ENCODE assay signal across 11 mouse cellular contexts in the genomic region with DNA sequence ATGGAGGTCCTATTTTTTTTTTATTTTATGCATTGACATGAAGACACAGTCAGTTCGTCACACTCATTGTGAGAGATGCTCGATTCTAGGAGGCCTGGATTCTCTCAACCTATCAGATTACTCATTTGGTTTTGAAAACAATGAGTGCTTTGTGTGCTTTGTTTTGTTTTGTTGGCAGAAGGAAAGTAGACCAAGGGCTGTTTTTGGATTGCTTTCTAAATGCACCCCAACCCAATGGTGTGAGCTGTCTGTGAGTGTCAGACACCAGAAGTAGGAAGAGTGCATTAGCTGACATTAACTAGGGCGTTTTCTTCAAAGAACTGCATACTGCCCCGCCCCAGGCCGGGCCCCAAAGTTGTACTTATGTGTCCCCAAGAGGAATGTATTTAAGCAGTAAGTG. TPM values are rescaled to one million over a fixed set of nuclear protein-coding genes. Genes with fewer than 3 reads are reported as not detected.
DNase-seq lines count a peak whose midpoint lies in the region; ATAC-seq lines count a peak whose summit lies in the region.
"Had no signal": no experiment of that assay in that cellular context is flagged by ENCODE, and none has a peak within 500 bp of the region (broad histone marks: within the 10 kb centered on the region; RNA-seq: fewer than 3 reads in every experiment).

No protein-coding gene starts in this region.

- no peak for DNase-seq in heart, adult 9 months (ENCODE audit: low spot score in 2 of 2)
- no peak for DNase-seq in thymus, postnatal 0 days (ENCODE audit: low spot score)
- no peak for DNase-seq in adipocyte (ENCODE audit: low spot score)
- DNase-seq: layer of hippocampus, postnatal 36 days; lung, postnatal 36 days; thymus, postnatal 36 days had no signal

- H3K36me3 ChIP-seq in heart, embryonic 13.5 days, result 0 out of 2 replicates have a peak, but pooled peaks cover 4% of the 10 kb centered on the region
- no peaks in the 10 kb centered on the region for H3K36me3 ChIP-seq in midbrain, embryonic 16.5 days (ENCODE audit: control insufficient read depth, insufficient read depth, low read length)
- no peaks in the 10 kb centered on the region for H3K36me3 ChIP-seq in midbrain, embryonic 13.5 days
- no peaks in the 10 kb centered on the region for H3K36me3 ChIP-seq in hindbrain, embryonic 15.5 days
- no peaks in the 10 kb centered on the region for H3K36me3 ChIP-seq in stomach, embryonic 16.5 days (ENCODE audit: control insufficient read depth, insufficient read depth, low read length)

- no peaks in the 10 kb centered on the region for H3K27me3 ChIP-seq in heart, embryonic 13.5 days (replicated peaks)
- no peaks in the 10 kb centered on the region for H3K27me3 ChIP-seq in midbrain, embryonic 16.5 days (ENCODE audit: control insufficient read depth, insufficient read depth, low read depth, low read length)
- peaks cover 9% of the 10 kb centered on the region; the same call in 1 of the 2 replicates for H3K27me3 ChIP-seq in midbrain, embryonic 13.5 days
- no peaks in the 10 kb centered on the region for H3K27me3 ChIP-seq in hindbrain, embryonic 15.5 days
- no peaks in the 10 kb centered on the region for H3K27me3 ChIP-seq in stomach, embryonic 16.5 days (ENCODE audit: control insufficient read depth, insufficient read depth, low read length)

- H3K4me2 ChIP-seq in heart, embryonic 13.5 days, result peak overlapping the region; percentile 88
- H3K4me2 ChIP-seq in midbrain, embryonic 16.5 days (ENCODE audit: low read length), result no peak overlapping the region
- no peak overlapping the region; the same call in 1 of the 2 replicates for H3K4me2 ChIP-seq in midbrain, embryonic 13.5 days (replicated peaks)
- peak overlapping the region; percentile 89 for H3K4me2 ChIP-seq in hindbrain, embryonic 15.5 days
- peak overlapping the region; percentile 80 for H3K4me2 ChIP-seq in stomach, embryonic 16.5 days (ENCODE audit: low read depth, low read length)

- H3K4me3 ChIP-seq in heart, embryonic 13.5 days, result peak overlapping the region; percentile 63
- no peak overlapping the region for H3K4me3 ChIP-seq in midbrain, embryonic 16.5 days (ENCODE audit: low read depth, low read length)
- H3K4me3 ChIP-seq in midbrain, embryonic 13.5 days (replicated peaks), result no peak overlapping the region
- no peak overlapping the region for H3K4me3 ChIP-seq in hindbrain, embryonic 15.5 days
- no peak overlapping the region for H3K4me3 ChIP-seq in stomach, embryonic 16.5 days (replicated peaks; ENCODE audit: low read length)

- peak overlapping the region; percentile 86 for H3K27ac ChIP-seq in heart, embryonic 13.5 days (replicated peaks)
- peak overlapping the region; percentile 77; the same call in 1 of the 2 replicates for H3K27ac ChIP-seq in midbrain, embryonic 16.5 days (ENCODE audit: low read length)
- H3K27ac ChIP-seq in midbrain, embryonic 13.5 days, result no peak overlapping the region
- H3K27ac ChIP-seq in hindbrain, embryonic 15.5 days (replicated peaks), result peak overlapping the region; percentile 86; the same call in 1 of the 2 replicates
- H3K27ac ChIP-seq in stomach, embryonic 16.5 days (ENCODE audit: low read length), result peak overlapping the region; percentile 94; the same call in 1 of the 2 replicates

- peak overlapping the region; percentile 92 for H3K9ac ChIP-seq in heart, embryonic 13.5 days
- no peak overlapping the region for H3K9ac ChIP-seq in midbrain, embryonic 16.5 days (ENCODE audit: low read depth, low read length)
- H3K9ac ChIP-seq in midbrain, embryonic 13.5 days (replicated peaks), result no peak overlapping the region
- H3K9ac ChIP-seq in hindbrain, embryonic 15.5 days, result no peak overlapping the region
- H3K9ac ChIP-seq in stomach, embryonic 16.5 days (ENCODE audit: low read length), result peak overlapping the region; percentile 89

- H3K9me3 ChIP-seq in heart, embryonic 13.5 days, result no peaks in the 10 kb centered on the region
- no peaks in the 10 kb centered on the region for H3K9me3 ChIP-seq in midbrain, embryonic 16.5 days (replicated peaks; ENCODE audit: control insufficient read depth, low read length, poor library complexity, severe bottlenecking)
- no peaks in the 10 kb centered on the region for H3K9me3 ChIP-seq in midbrain, embryonic 13.5 days
- no peaks in the 10 kb centered on the region for H3K9me3 ChIP-seq in hindbrain, embryonic 15.5 days
- no peaks in the 10 kb centered on the region for H3K9me3 ChIP-seq in stomach, embryonic 16.5 days (replicated peaks; ENCODE audit: control insufficient read depth, low read length)

- 52% methylated on average over 5 of the region's 5 CpGs for WGBS in heart, embryonic 13.5 days
- WGBS in midbrain, embryonic 16.5 days, result 49% methylated on average over 5 of the region's 5 CpGs
- 62% methylated on average over 5 of the region's 5 CpGs for WGBS in midbrain, embryonic 13.5 days
- 44% methylated on average over 5 of the region's 5 CpGs for WGBS in hindbrain, embryonic 15.5 days
- 69% methylated on average over 5 of the region's 5 CpGs for WGBS in stomach, embryonic 16.5 days

- peaks cover 51% of the 10 kb centered on the region for H3K4me1 ChIP-seq in heart, embryonic 13.5 days
- peaks cover 10% of the 10 kb centered on the region for H3K4me1 ChIP-seq in midbrain, embryonic 16.5 days (ENCODE audit: control insufficient read depth, insufficient read depth, low read length)
- H3K4me1 ChIP-seq in midbrain, embryonic 13.5 days (replicated peaks), result peaks cover 15% of the 10 kb centered on the region
- peaks cover 21% of the 10 kb centered on the region for H3K4me1 ChIP-seq in hindbrain, embryonic 15.5 days (replicated peaks)
- peaks cover 11% of the 10 kb centered on the region; the same call in 1 of the 2 replicates for H3K4me1 ChIP-seq in stomach, embryonic 16.5 days (ENCODE audit: control insufficient read depth, insufficient read depth, low read length)

- no peak for ATAC-seq in heart, embryonic 13.5 days (ENCODE audit: extremely low read depth, insufficient number of reproducible peaks, low FRiP score, low TSS enrichment)
- ATAC-seq in midbrain, embryonic 16.5 days, result no peak
- no peak for ATAC-seq in midbrain, embryonic 13.5 days
- ATAC-seq in hindbrain, embryonic 15.5 days (ENCODE audit: low FRiP score, low read depth), result no peak
- no peak for ATAC-seq in stomach, embryonic 16.5 days (ENCODE audit: insufficient read depth, low FRiP score)

RNA-seq across cellular contexts. Expression of a gene that starts 2.0 kb away (rescaled TPM):
- 74.7 and 80.5 TPM in 2 replicates for polyA plus RNA-seq in heart, embryonic 13.5 days (2015; fragmentation: Nextera tagmentation; extraction: Ambion mirVana)
- polyA plus RNA-seq in midbrain, embryonic 16.5 days (2015; fragmentation: Nextera tagmentation; extraction: Ambion mirVana), result 28.6 and 31.0 TPM in 2 replicates
- 18.3 and 22.1 TPM in 2 replicates for polyA plus RNA-seq in midbrain, embryonic 13.5 days (2015; fragmentation: Nextera tagmentation; extraction: Ambion mirVana)
- 37.6 and 41.2 TPM in 2 replicates for polyA plus RNA-seq in hindbrain, embryonic 15.5 days (2015; fragmentation: Nextera tagmentation; extraction: Ambion mirVana)
- 118 and 135 TPM in 2 replicates for polyA plus RNA-seq in stomach, embryonic 16.5 days (2015; fragmentation: Nextera tagmentation; extraction: Ambion mirVana)
- 14.0 and 15.1 TPM in 2 replicates for polyA plus RNA-seq in thymus, postnatal 0 days (2015; fragmentation: Nextera tagmentation; extraction: Ambion mirVana)

RNA-seq across cellular contexts. Expression of a gene that starts 54.5 kb away (rescaled TPM):
- polyA plus RNA-seq in heart, embryonic 13.5 days (2015; fragmentation: Nextera tagmentation; extraction: Ambion mirVana), result 0.11 and 0.18 TPM in 2 replicates
- 6.2 and 8.5 TPM in 2 replicates for polyA plus RNA-seq in midbrain, embryonic 16.5 days (2015; fragmentation: Nextera tagmentation; extraction: Ambion mirVana)
- polyA plus RNA-seq in midbrain, embryonic 13.5 days (2015; fragmentation: Nextera tagmentation; extraction: Ambion mirVana), result 0.62 and 0.87 TPM in 2 replicates
- 5.2 and 5.5 TPM in 2 replicates for polyA plus RNA-seq in hindbrain, embryonic 15.5 days (2015; fragmentation: Nextera tagmentation; extraction: Ambion mirVana)
- polyA plus RNA-seq in stomach, embryonic 16.5 days (2015; fragmentation: Nextera tagmentation; extraction: Ambion mirVana), result 1.1 and 1.3 TPM in 2 replicates
- polyA plus RNA-seq in thymus, postnatal 0 days (2015; fragmentation: Nextera tagmentation; extraction: Ambion mirVana), result 0.06 and 0.20 TPM in 2 replicates

Comparison
In these comparisons a context has a peak if more than half of its experiments do, and no peak if none do; other contexts are left out.
1. H3K4me2 ChIP-seq: peak in heart, embryonic 13.5 days (single experiment), hindbrain, embryonic 15.5 days (single experiment) and stomach, embryonic 16.5 days (single experiment); none in midbrain, embryonic 16.5 days (single experiment) and midbrain, embryonic 13.5 days (single experiment).
2. H3K9ac ChIP-seq: peak in heart, embryonic 13.5 days (single experiment) and stomach, embryonic 16.5 days (single experiment); none in midbrain, embryonic 16.5 days (single experiment), midbrain, embryonic 13.5 days (single experiment) and hindbrain, embryonic 15.5 days (single experiment).